Mouse (Mus musculus) heart, embryonic 16.5 days (tissue): ENCODE results near the gene Rfc4. TPM values are rescaled to one million over a fixed set of nuclear protein-coding genes. Genes with fewer than 3 reads are reported as not detected.

Experiments used
- ATAC-seq: fragments of 200-750 bp; cut with Nextera tagmentation; replicated peaks from 2 replicates; pipeline ENCODE4 v1.8.0; 2017; ENCODE audit warnings: moderate number of reproducible peaks; ENCODE audit not compliant: insufficient read depth, low FRiP score; ENCODE audit errors: extremely low read depth
- H3K27ac ChIP-seq: fragments of 300-500 bp; sonication (generic); 2 replicates; pipeline ENCODE4 v1.5.1; 2014; ENCODE audit warnings: mild to moderate bottlenecking, low read length, control low read depth, moderate library complexity
- H3K27me3 ChIP-seq: fragments of 300-500 bp; sonication (generic); 2 replicates; pipeline ENCODE4 v1.6.1; 2014; ENCODE audit warnings: low read length, mixed read lengths; ENCODE audit not compliant: control insufficient read depth, insufficient read depth
- H3K36me3 ChIP-seq: fragments of 300-500 bp; sonication (generic); 2 replicates; pipeline ENCODE4 v1.6.1; 2014; ENCODE audit not compliant: control insufficient read depth, insufficient read depth
- H3K4me1 ChIP-seq: fragments of 300-500 bp; sonication (generic); 2 replicates; pipeline ENCODE4 v1.6.1; 2014; ENCODE audit warnings: low read length, mixed read lengths; ENCODE audit not compliant: control insufficient read depth, insufficient read depth
- H3K4me2 ChIP-seq: fragments of 300-500 bp; sonication (generic); 2 replicates; pipeline ENCODE4 v1.6.1; 2014; ENCODE audit warnings: low read depth, mild to moderate bottlenecking, control low read depth, low read length
- H3K4me3 ChIP-seq: fragments of 300-500 bp; sonication (generic); 2 replicates; pipeline ENCODE4 v1.5.1; 2014; ENCODE audit warnings: mild to moderate bottlenecking, control low read depth, low read length
- H3K9ac ChIP-seq: fragments of 300-500 bp; sonication (generic); 2 replicates; pipeline ENCODE4 v1.6.1; 2014; ENCODE audit warnings: low read length, control low read depth
- H3K9me3 ChIP-seq: fragments of 300-500 bp; sonication (generic); replicated peaks from 2 replicates; pipeline ENCODE4 v1.6.1; 2016; ENCODE audit warnings: low read length; ENCODE audit not compliant: control insufficient read depth
- WGBS: fragments of 180-500 bp; shearing (Covaris S2); extraction: QIAGEN DNeasy Blood & Tissue Kit; methylation state at CpG from one replicate; pipeline ENCODE4 v1.1.7; 2014; 5-methylcytosine and 5-hydroxymethylcytosine counted together
- polyA plus RNA-seq: library from polyadenylated mRNA; unstranded; fragments of >200 nt; fragmentation: Nextera tagmentation; extraction: Ambion mirVana; gene quantifications from 2 replicates; pipeline ENCODE4 v1.2.1, GENCODE M21; 2015

Rfc4 gene
- polyA plus RNA-seq, 1 experiment from 2014 or later: 77.8 TPM

DNA sequence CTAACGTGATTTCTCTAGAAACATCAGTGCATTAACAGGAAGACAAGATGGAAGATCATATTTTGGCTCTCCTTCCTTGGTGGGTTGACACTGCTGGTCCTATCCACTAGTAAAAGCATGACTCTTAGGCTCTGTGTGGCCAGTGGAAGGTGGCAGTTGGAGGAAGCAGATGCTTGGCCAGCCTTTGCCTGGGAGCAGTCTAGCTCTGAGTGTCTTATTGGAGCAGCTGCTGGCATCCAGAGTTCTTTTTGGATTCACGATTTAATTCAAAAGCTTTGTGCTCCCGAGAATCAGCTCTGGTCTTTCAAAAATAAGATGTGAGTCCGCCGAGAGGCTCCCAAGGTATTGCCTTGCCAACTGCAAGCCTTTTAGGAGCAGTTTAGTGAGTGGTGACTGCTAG lies 17.7 kb upstream of the Rfc4 start:
- Histone ChIP-seq H3K4me2 (no peak overlapping the region), H3K9ac (no peak overlapping the region), H3K9me3 (no peaks in the 10 kb centered on the region), H3K27me3 (no peaks in the 10 kb centered on the region), H3K36me3 (no peaks in the 10 kb centered on the region), H3K27ac (no peak overlapping the region), H3K4me3 (no peak overlapping the region), H3K4me1 (peaks cover 3% of the 10 kb centered on the region)
- 44% methylated on average over 5 of the region's 5 CpGs for WGBS
- no peak for ATAC-seq

DNA sequence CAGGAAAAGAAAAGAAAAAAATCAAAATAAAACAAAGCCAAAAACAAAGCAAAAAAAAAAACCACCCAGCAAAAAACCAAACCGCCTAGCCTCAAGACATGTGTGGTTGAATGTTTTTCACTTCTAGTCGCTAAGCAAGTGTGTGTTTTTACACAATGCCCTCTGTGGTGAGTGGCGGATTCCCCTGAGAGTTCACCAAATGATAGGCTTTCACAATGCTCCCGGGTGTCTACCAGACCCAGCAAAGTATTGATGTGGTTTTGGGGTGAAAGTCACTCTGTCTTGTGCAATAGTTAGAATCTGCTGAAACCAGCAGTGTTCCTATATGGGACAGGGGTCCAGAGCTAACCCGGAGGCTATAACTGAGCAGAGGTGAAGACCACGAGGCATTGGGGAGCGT lies 16.8 kb upstream of the Rfc4 start:
- H3K4me2 ChIP-seq: no peak overlapping the region
- no peak for ATAC-seq
- H3K4me3 ChIP-seq: no peak overlapping the region
- H3K36me3 ChIP-seq: no peaks in the 10 kb centered on the region
- H3K27ac ChIP-seq: no peak overlapping the region
- H3K9me3 ChIP-seq: no peaks in the 10 kb centered on the region
- no peaks in the 10 kb centered on the region for H3K27me3 ChIP-seq
- 78% methylated on average over 7 of the region's 7 CpGs for WGBS
- H3K4me1 ChIP-seq: peaks cover 3% of the 10 kb centered on the region
- H3K9ac ChIP-seq: no peak overlapping the region

GRCm38 (mm10) chr16:23140911-23141310 lies 13.4 kb upstream of the Rfc4 start:
- Histone ChIP-seq H3K36me3 (no peaks in the 10 kb centered on the region), H3K4me2 (no peak overlapping the region), H3K27ac (no peak overlapping the region), H3K9ac (no peak overlapping the region), H3K9me3 (no peaks in the 10 kb centered on the region), H3K4me3 (no peak overlapping the region), H3K27me3 (no peaks in the 10 kb centered on the region), H3K4me1 (peaks cover 3% of the 10 kb centered on the region)
- no peak for ATAC-seq
- WGBS: 84% methylated on average over 3 of the region's 3 CpGs

DNA sequence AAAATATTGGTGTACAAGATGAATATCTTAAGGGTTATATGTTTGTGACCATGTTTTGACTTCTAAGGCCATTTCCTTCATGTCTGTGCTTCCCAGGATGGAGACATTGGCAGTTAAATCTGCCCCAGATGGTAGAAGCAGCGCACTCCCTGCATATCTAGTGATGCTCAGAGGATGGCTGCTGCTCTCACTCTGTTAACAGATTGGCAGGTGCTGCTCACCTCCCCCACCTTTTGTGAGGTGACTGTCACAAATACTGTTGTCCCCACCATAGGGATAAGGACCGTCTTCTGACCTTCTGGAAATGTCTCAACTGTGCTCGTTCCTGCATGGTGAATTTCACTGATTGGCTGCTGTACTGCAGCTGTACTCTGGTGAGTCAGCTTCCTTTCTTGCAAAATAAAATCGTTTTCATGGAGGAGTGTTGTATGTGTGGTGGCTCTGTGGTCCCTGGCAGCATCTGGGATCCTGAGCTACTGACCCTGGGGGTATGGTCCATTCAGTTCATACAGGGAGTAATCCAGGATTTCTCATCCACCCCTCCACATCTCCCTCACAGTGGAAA lies 9.0 kb upstream of the Rfc4 start:
- Histone ChIP-seq H3K4me2 (no peak overlapping the region), H3K4me3 (no peak overlapping the region), H3K27me3 (no peaks in the 10 kb centered on the region), H3K9ac (no peak overlapping the region), H3K9me3 (no peaks in the 10 kb centered on the region), H3K27ac (no peak overlapping the region), H3K36me3 (no peaks in the 10 kb centered on the region), H3K4me1 (no peaks in the 10 kb centered on the region)
- no peak for ATAC-seq
- 46% methylated on average over 4 of the region's 4 CpGs for WGBS

DNA sequence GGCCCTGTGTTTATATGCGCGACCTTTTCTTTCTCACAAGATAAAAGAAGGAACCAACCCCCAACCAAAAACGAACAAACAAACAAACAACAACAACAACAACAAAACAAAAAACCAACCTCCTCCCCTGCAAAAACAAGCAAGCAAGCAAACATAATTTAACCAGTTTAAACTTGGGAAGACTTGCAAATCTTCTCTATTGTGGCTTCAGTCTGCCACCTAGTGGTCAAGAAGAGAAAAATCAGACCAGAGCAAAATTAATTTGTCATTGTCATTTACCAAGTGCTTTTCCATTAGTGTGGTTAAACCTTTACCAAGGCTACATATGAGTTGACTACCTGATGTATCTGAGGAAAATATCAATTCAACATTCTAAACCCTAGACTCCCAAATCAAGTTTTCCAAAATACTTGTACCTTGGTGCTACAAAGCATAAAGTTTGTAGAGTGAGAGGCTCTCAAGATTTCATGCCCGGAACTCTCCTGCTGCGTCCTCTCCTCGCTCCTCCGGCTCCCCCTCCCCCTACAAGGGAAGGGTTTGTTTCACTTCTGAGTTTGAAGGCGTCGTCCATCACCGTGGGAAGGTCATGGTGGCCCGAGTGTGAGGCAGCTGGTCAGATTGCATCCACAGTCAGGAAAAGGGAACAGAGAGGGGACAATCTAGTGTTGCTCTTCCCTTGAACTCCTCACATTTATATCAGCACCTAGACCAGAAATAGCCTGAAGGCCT lies 8.0 kb upstream of the Rfc4 start:
- Histone ChIP-seq H3K4me2 (peak overlapping the region; percentile 34), H3K27me3 (no peaks in the 10 kb centered on the region), H3K4me3 (no peak overlapping the region), H3K27ac (no peak overlapping the region), H3K4me1 (no peaks in the 10 kb centered on the region), H3K9me3 (no peaks in the 10 kb centered on the region), H3K36me3 (no peaks in the 10 kb centered on the region), H3K9ac (no peak overlapping the region)
- ATAC-seq: no peak
- 19% methylated on average over 11 of the region's 11 CpGs for WGBS

DNA sequence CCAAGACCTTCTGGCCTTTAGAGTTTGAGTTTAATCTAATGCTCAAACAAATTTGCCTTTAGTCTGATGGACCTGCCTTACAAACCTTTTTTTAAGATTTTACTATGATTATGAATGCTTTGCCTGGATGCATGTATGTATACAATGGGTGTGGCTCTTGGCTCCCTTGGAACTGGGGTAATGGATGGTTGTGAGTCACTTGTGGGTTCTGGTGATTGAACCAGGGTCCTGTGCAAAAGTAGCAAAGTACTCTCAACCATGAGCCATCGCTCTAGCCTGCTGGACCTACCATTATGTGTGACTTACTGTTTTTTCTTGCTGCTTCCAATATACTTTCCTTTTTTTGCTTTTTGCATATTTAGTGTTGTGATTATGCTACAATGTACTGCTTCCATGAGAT lies 4.8 kb upstream of the Rfc4 start:
- H3K4me1 ChIP-seq: peaks cover 5% of the 10 kb centered on the region; the same call in 1 of the 2 replicates
- no peaks in the 10 kb centered on the region for H3K27me3 ChIP-seq
- ATAC-seq: no peak
- no peak overlapping the region for H3K27ac ChIP-seq
- no peak overlapping the region for H3K4me3 ChIP-seq
- H3K4me2 ChIP-seq: no peak overlapping the region
- H3K9ac ChIP-seq: no peak overlapping the region
- H3K9me3 ChIP-seq: no peaks in the 10 kb centered on the region
- 94% methylated on average over 1 of the region's 1 CpGs for WGBS
- H3K36me3 ChIP-seq: no peaks in the 10 kb centered on the region

DNA sequence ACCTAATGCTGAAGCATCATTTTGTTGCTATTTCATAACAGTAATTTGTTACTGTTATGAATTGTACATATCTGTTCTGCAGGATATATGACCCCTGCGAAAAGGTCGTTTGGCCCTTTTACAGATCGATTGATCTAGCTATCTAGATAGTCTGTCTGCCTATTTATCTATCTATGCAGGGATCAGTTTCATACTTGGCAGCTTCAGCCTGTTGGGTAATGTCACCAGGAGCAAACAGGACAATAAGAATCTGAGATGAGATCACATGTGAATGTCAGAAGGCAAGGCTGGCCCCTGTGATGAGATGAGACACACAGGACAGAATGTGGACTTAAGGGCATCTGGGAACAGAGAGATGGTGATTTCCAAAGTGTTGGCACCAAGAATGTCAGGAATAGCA lies 2.8 kb upstream of the Rfc4 start:
- Histone ChIP-seq H3K4me3 (no peak overlapping the region), H3K9ac (no peak overlapping the region), H3K4me2 (no peak overlapping the region), H3K36me3 (no peaks in the 10 kb centered on the region), H3K9me3 (no peaks in the 10 kb centered on the region), H3K4me1 (peaks cover 11% of the 10 kb centered on the region), H3K27ac (no peak overlapping the region), H3K27me3 (no peaks in the 10 kb centered on the region)
- ATAC-seq: no peak
- WGBS: 88% methylated on average over 3 of the region's 3 CpGs

GRCm38 (mm10) chr16:23127311-23127672 lies 245 bp downstream of the Rfc4 start:
- 0% methylated on average over 4 of the region's 4 CpGs for WGBS
- ATAC-seq: peak; percentile 1; the same call in 1 of the 2 replicates

GRCm38 (mm10) chr16:23124398-23124797 lies 3.1 kb downstream of the Rfc4 start:
- H3K27me3 ChIP-seq: no peaks in the 10 kb centered on the region
- no peak for ATAC-seq

More at GRCm38 (mm10) chr16:23127311-23127672, 245 bp downstream of the Rfc4 start:
- peaks cover 11% of the 10 kb centered on the region for H3K4me1 ChIP-seq
- no peaks in the 10 kb centered on the region for H3K27me3 ChIP-seq
- H3K36me3 ChIP-seq: peaks cover 14% of the 10 kb centered on the region
- no peaks in the 10 kb centered on the region for H3K9me3 ChIP-seq
- peak overlapping the region; percentile 90 for H3K4me3 ChIP-seq
- peak overlapping the region; percentile 100 for H3K27ac ChIP-seq
- peak overlapping the region; percentile 72 for H3K4me2 ChIP-seq
- peak overlapping the region; percentile 94 for H3K9ac ChIP-seq

More at GRCm38 (mm10) chr16:23124398-23124797, 3.1 kb downstream of the Rfc4 start:
- Histone ChIP-seq H3K4me1 (peaks cover 11% of the 10 kb centered on the region), H3K4me3 (no peak overlapping the region), H3K4me2 (no peak overlapping the region), H3K9ac (no peak overlapping the region), H3K36me3 (peaks cover 22% of the 10 kb centered on the region), H3K9me3 (no peaks in the 10 kb centered on the region), H3K27ac (no peak overlapping the region)
- WGBS: 76% methylated on average over 4 of the region's 4 CpGs
